Comparison of ENCODE assay signal across 19 mouse cellular contexts in genomic region chr10:39967512-39967911, GRCm38 (mm10). TPM values are rescaled to one million over a fixed set of nuclear protein-coding genes. Genes with fewer than 3 reads are reported as not detected.
DNase-seq lines count a peak whose midpoint lies in the region; ATAC-seq and TF ChIP-seq lines count a peak whose summit lies in the region.
"Had no signal": no experiment of that assay in that cellular context is flagged by ENCODE, and none has a peak within 500 bp of the region (broad histone marks: within the 10 kb centered on the region; RNA-seq: fewer than 3 reads in every experiment).

No protein-coding gene starts in this region.

- TF ChIP-seq CTCF in heart, postnatal 0 days (IDR thresholded peaks at IDR 0.05; ENCODE audit: low read depth) = no peak
- no peak for TF ChIP-seq CTCF in stomach, postnatal 0 days (IDR thresholded peaks at IDR 0.05; ENCODE audit: low read depth)

- no peaks in the 10 kb centered on the region for H3K36me3 ChIP-seq in heart, postnatal 0 days (replicated peaks; ENCODE audit: control insufficient read depth, insufficient read depth, low read length)
- H3K36me3 ChIP-seq in heart, embryonic 12.5 days = no peaks in the 10 kb centered on the region
- H3K36me3 ChIP-seq in stomach, postnatal 0 days (ENCODE audit: control insufficient read depth, insufficient read depth, low read length) = no peaks in the 10 kb centered on the region
- H3K36me3 ChIP-seq: G1E; limb, embryonic 12.5 days had no signal

- no peaks in the 10 kb centered on the region for H3K27me3 ChIP-seq in heart, postnatal 0 days (ENCODE audit: control insufficient read depth, insufficient read depth, low read length)
- no peaks in the 10 kb centered on the region for H3K27me3 ChIP-seq in heart, embryonic 12.5 days (replicated peaks)
- no peaks in the 10 kb centered on the region for H3K27me3 ChIP-seq in stomach, postnatal 0 days (ENCODE audit: control insufficient read depth, insufficient read depth, low read length)
- H3K27me3 ChIP-seq: limb, embryonic 12.5 days had no signal

- peak; percentile 58 for DNase-seq in heart, postnatal 0 days (ENCODE audit: low spot score)
- DNase-seq in lung, postnatal 10 days = peak; percentile 18
- no peak for DNase-seq in lung, postnatal 25 days (ENCODE audit: low spot score)
- DNase-seq in embryo, embryonic 11 days = peak; percentile 56
- DNase-seq in stomach, postnatal 0 days (ENCODE audit: low spot score) = peak; percentile 20
- no peak for DNase-seq in layer of hippocampus, postnatal 14 days (ENCODE audit: low spot score in 2 of 2)
- DNase-seq in frontal cortex, adult 2 months (ENCODE audit: extremely low spot score in 1 of 2, low spot score in 1 of 2) = no peak
- DNase-seq: B cell, adult 2 months; cerebellum, postnatal 36 days; forebrain, postnatal 0 days; kidney, adult 8-10 months; lung, adult 18-20 months; right cerebral cortex, postnatal 14 days; thymus, postnatal 14 days had no signal

- H3K9me3 ChIP-seq in heart, postnatal 0 days (replicated peaks; ENCODE audit: control insufficient read depth, low read length) = no peaks in the 10 kb centered on the region
- no peaks in the 10 kb centered on the region for H3K9me3 ChIP-seq in heart, embryonic 12.5 days (replicated peaks)
- no peaks in the 10 kb centered on the region for H3K9me3 ChIP-seq in stomach, postnatal 0 days (ENCODE audit: control insufficient read depth, low read length)
- H3K9me3 ChIP-seq: limb, embryonic 12.5 days had no signal

- H3K27ac ChIP-seq in heart, postnatal 0 days (ENCODE audit: low read depth) = no peak overlapping the region
- no peak overlapping the region for H3K27ac ChIP-seq in heart, embryonic 12.5 days (ENCODE audit: poor library complexity, severe bottlenecking)
- H3K27ac ChIP-seq in stomach, postnatal 0 days (replicated peaks) = no peak overlapping the region
- H3K27ac ChIP-seq: limb, embryonic 12.5 days had no signal

- H3K9ac ChIP-seq in heart, postnatal 0 days (replicated peaks; ENCODE audit: low read depth, low read length) = no peak overlapping the region
- H3K9ac ChIP-seq in heart, embryonic 12.5 days = no peak overlapping the region
- no peak overlapping the region for H3K9ac ChIP-seq in stomach, postnatal 0 days (ENCODE audit: low read length)
- H3K9ac ChIP-seq: forebrain, postnatal 0 days; limb, embryonic 12.5 days had no signal

- H3K4me1 ChIP-seq in heart, postnatal 0 days (ENCODE audit: control insufficient read depth, insufficient read depth) = no peaks in the 10 kb centered on the region
- no peaks in the 10 kb centered on the region for H3K4me1 ChIP-seq in heart, embryonic 12.5 days (replicated peaks)
- H3K4me1 ChIP-seq in stomach, postnatal 0 days (replicated peaks; ENCODE audit: control insufficient read depth, insufficient read depth) = no peaks in the 10 kb centered on the region
- H3K4me1 ChIP-seq: limb, embryonic 12.5 days had no signal

- no peak for TF ChIP-seq EP300 in heart, postnatal 0 days (IDR thresholded peaks at IDR 0.05; ENCODE audit: low read depth)
- no peak for TF ChIP-seq EP300 in stomach, postnatal 0 days (optimal IDR thresholded peaks at IDR 0.05)

- WGBS in heart, postnatal 0 days = 70% methylated on average over 3 of the region's 3 CpGs
- 80% methylated on average over 3 of the region's 3 CpGs for WGBS in heart, embryonic 12.5 days
- 83% methylated on average over 3 of the region's 3 CpGs for WGBS in stomach, postnatal 0 days

- no peak overlapping the region for H3K4me2 ChIP-seq in heart, postnatal 0 days (ENCODE audit: low read depth, low read length)
- no peak overlapping the region for H3K4me2 ChIP-seq in heart, embryonic 12.5 days
- no peak overlapping the region for H3K4me2 ChIP-seq in stomach, postnatal 0 days (replicated peaks; ENCODE audit: low read depth)
- H3K4me2 ChIP-seq: limb, embryonic 12.5 days had no signal

- peak; percentile 72 for ATAC-seq in heart, postnatal 0 days (ENCODE audit: insufficient read depth, low read depth)
- ATAC-seq in heart, embryonic 12.5 days (ENCODE audit: insufficient number of reproducible peaks, low FRiP score) = no peak
- no peak for ATAC-seq in stomach, postnatal 0 days (ENCODE audit: low FRiP score, low TSS enrichment)
- ATAC-seq: forebrain, postnatal 0 days had no signal

- no peak overlapping the region for H3K4me3 ChIP-seq in heart, postnatal 0 days (ENCODE audit: low read depth, low read length)
- no peak overlapping the region for H3K4me3 ChIP-seq in heart, embryonic 12.5 days
- no peak overlapping the region for H3K4me3 ChIP-seq in stomach, postnatal 0 days (ENCODE audit: low read depth, low read length)
- H3K4me3 ChIP-seq: limb, embryonic 12.5 days had no signal

RNA-seq across cellular contexts. Expression of gene Mfsd4b3, which starts 7.6 kb away (rescaled TPM):
- total RNA-seq in heart, postnatal 0 days (2014; rRNA removed; ENCODE audit: low replicate concordance) = 1.1 and 4.3 TPM in 2 replicates
- 1.5 and 2.2 TPM in 2 replicates for polyA plus RNA-seq in heart, postnatal 0 days (2015; fragmentation: Nextera tagmentation; extraction: Ambion mirVana)
- polyA plus RNA-seq in heart, embryonic 12.5 days (2016; fragmentation: Nextera tagmentation; extraction: Ambion mirVana) = 0.55 and 0.74 TPM in 2 replicates
- polyA plus RNA-seq in stomach, postnatal 0 days (2015; fragmentation: Nextera tagmentation; extraction: Ambion mirVana) = 1.3 and 1.7 TPM in 2 replicates
- total RNA-seq in layer of hippocampus, postnatal 14 days (2021) = under 1 TPM in 1 of 2 experiments, not detected in 1; 0.39 TPM
- not detected in 2 replicates for polyA plus RNA-seq in frontal cortex, adult 2 months (2012; rRNA removed)
- total RNA-seq: forebrain, postnatal 0 days; megakaryocyte-erythroid progenitor cell, adult 5-6 weeks had no signal
- polyA plus RNA-seq: forebrain, postnatal 0 days; G1E had no signal

RNA-seq across cellular contexts. Expression of gene Mfsd4b5, which starts 18.9 kb away (rescaled TPM):
- total RNA-seq in heart, postnatal 0 days (2014; rRNA removed; ENCODE audit: low replicate concordance) = not detected in 2 replicates
- 0.14 TPM in 1 of 2 replicates, not detected in the other for polyA plus RNA-seq in heart, postnatal 0 days (2015; fragmentation: Nextera tagmentation; extraction: Ambion mirVana)
- polyA plus RNA-seq in heart, embryonic 12.5 days (2016; fragmentation: Nextera tagmentation; extraction: Ambion mirVana) = 0.09 and 0.19 TPM in 2 replicates
- polyA plus RNA-seq in stomach, postnatal 0 days (2015; fragmentation: Nextera tagmentation; extraction: Ambion mirVana) = 0.13 and 0.16 TPM in 2 replicates
- total RNA-seq in layer of hippocampus, postnatal 14 days (2021) = under 1 TPM; 0.25 to 0.45 TPM
- polyA plus RNA-seq in frontal cortex, adult 2 months (2012; rRNA removed) = 0.06 and 0.11 TPM in 2 replicates
- total RNA-seq: forebrain, postnatal 0 days; megakaryocyte-erythroid progenitor cell, adult 5-6 weeks; monocyte, adult 5-6 weeks had no signal
- polyA plus RNA-seq: forebrain, postnatal 0 days; G1E had no signal

RNA-seq across cellular contexts. Expression of gene Mfsd4b2, which starts 40.8 kb away (rescaled TPM):
- not detected in 2 replicates for total RNA-seq in heart, postnatal 0 days (2014; rRNA removed; ENCODE audit: low replicate concordance)
- not detected in 2 replicates for polyA plus RNA-seq in heart, postnatal 0 days (2015; fragmentation: Nextera tagmentation; extraction: Ambion mirVana)
- not detected in 2 replicates for polyA plus RNA-seq in heart, embryonic 12.5 days (2016; fragmentation: Nextera tagmentation; extraction: Ambion mirVana)
- not detected in 2 replicates for polyA plus RNA-seq in stomach, postnatal 0 days (2015; fragmentation: Nextera tagmentation; extraction: Ambion mirVana)
- total RNA-seq in layer of hippocampus, postnatal 14 days (2021) = under 1 TPM; 0.18 to 0.21 TPM
- not detected in 2 replicates for polyA plus RNA-seq in frontal cortex, adult 2 months (2012; rRNA removed)
- total RNA-seq: forebrain, postnatal 0 days; megakaryocyte-erythroid progenitor cell, adult 5-6 weeks; monocyte, adult 5-6 weeks had no signal
- polyA plus RNA-seq: forebrain, postnatal 0 days; G1E; limb, embryonic 12.5 days had no signal

RNA-seq across cellular contexts. Expression of gene Mfsd4b1, which starts 57.6 kb away (rescaled TPM):
- total RNA-seq in heart, postnatal 0 days (2014; rRNA removed; ENCODE audit: low replicate concordance) = 0.97 and 3.8 TPM in 2 replicates
- polyA plus RNA-seq in heart, postnatal 0 days (2015; fragmentation: Nextera tagmentation; extraction: Ambion mirVana) = 2.3 and 2.4 TPM in 2 replicates
- polyA plus RNA-seq in heart, embryonic 12.5 days (2016; fragmentation: Nextera tagmentation; extraction: Ambion mirVana) = 0.24 and 0.57 TPM in 2 replicates
- polyA plus RNA-seq in stomach, postnatal 0 days (2015; fragmentation: Nextera tagmentation; extraction: Ambion mirVana) = 0.07 and 0.22 TPM in 2 replicates
- total RNA-seq in layer of hippocampus, postnatal 14 days (2021) = 1 to 10 TPM in 1 of 2 experiments, under 1 TPM in 1; 0.12 to 1.2 TPM
- 0.40 and 0.48 TPM in 2 replicates for polyA plus RNA-seq in frontal cortex, adult 2 months (2012; rRNA removed)
- total RNA-seq: megakaryocyte-erythroid progenitor cell, adult 5-6 weeks; monocyte, adult 5-6 weeks had no signal
- polyA plus RNA-seq: G1E had no signal

Comparison
In these comparisons a context has a peak if more than half of its experiments do, and no peak if none do; other contexts are left out.
1. DNase-seq: peak in heart, postnatal 0 days (single experiment), lung, postnatal 10 days (single experiment), embryo, embryonic 11 days (single experiment) and stomach, postnatal 0 days (single experiment); none in lung, postnatal 25 days (single experiment), layer of hippocampus, postnatal 14 days (0 of 2) and frontal cortex, adult 2 months (0 of 2).